Mouse (Mus musculus) G1E (cell line): ENCODE data around the gene Itgb5.

ENCODE experiments used
- CTCF ChIP-seq: IDR thresholded peaks from 2 replicates; pipeline ENCODE4 v1.5.1; 2012; ENCODE audit warnings: low read depth, low read length, inconsistent platforms, mixed read lengths
- POLR2AphosphoS5 ChIP-seq: IDR thresholded peaks from 2 replicates; pipeline ENCODE4 v1.6.1; 2012; ENCODE audit warnings: low read depth, low read length, inconsistent platforms; ENCODE audit not compliant: insufficient replicate concordance
- TAL1 ChIP-seq: conservative IDR thresholded peaks from 2 replicates; pipeline ENCODE4 v1.6.1; 2012; ENCODE audit warnings: low read depth, low read length, inconsistent platforms, mixed read lengths

- TF ChIP-seq POLR2AphosphoS5: no peak
- TF ChIP-seq TAL1: no peak
- no peak for TF ChIP-seq CTCF
Measured at GRCm38 (mm10) chr16:33990712-33991111, 161.2 kb downstream of the Itgb5 start.
